Mouse (Mus musculus) cerebellum, postnatal 25 days (tissue): ENCODE measurements around the gene Cypt14.
"Not testable (repeated sequence)": the region's sequence is repeated elsewhere in the genome, so short reads cannot be mapped to it uniquely, and the experiment has no call there.

Experiments
- DNase-seq, 2 experiments: peaks; one replicate each; pipeline ENCODE4 v3.0.0; 2021; ENCODE audit warnings: mixed read lengths in 2 of 2

Cypt14 gene

GRCm38 (mm10) chrX:39863504-39863903 lies at the start of gene Cypt14:
TSS of gene Cypt14 (minus strand) at chrX:39863604.
- DNase-seq, result not testable (repeated sequence)
